In the genomic region with DNA sequence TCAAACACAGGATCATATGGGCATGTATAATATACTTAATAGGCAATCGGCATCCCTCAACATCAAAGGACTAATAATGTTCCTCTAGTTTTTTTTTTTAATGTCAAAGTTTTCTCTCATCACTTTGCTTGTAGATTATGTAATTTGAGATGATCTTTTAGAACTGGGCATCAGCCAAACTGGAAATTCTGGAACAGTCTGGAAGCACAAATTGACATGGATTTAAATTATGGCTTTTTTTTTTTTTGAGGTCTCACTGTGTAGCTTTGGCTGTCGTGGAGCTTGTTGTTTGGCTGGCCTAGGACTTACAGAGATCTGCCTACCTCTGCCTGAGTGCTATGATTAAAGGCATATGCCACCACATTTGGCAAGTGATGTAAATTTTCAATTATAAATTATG, we compare ENCODE assay signal across 27 mouse cellular contexts.
"Had no signal": no experiment of that assay in that cellular context is flagged by ENCODE, and none has a peak within 500 bp of the region (broad histone marks: within the 10 kb centered on the region; RNA-seq: fewer than 3 reads in every experiment).

No protein-coding gene starts in this region.

- H3K9ac ChIP-seq: embryonic facial prominence, embryonic 12.5 days; embryonic facial prominence, embryonic 13.5 days; embryonic facial prominence, embryonic 15.5 days; forebrain, embryonic 12.5 days; forebrain, embryonic 13.5 days; forebrain, embryonic 15.5 days; forebrain, postnatal 0 days had no signal

- H3K4me2 ChIP-seq: embryonic facial prominence, embryonic 12.5 days; embryonic facial prominence, embryonic 13.5 days; embryonic facial prominence, embryonic 15.5 days; forebrain, embryonic 12.5 days; forebrain, embryonic 13.5 days; forebrain, embryonic 15.5 days had no signal

- H3K27ac ChIP-seq: embryonic facial prominence, embryonic 10.5 days; embryonic facial prominence, embryonic 12.5 days; embryonic facial prominence, embryonic 13.5 days; embryonic facial prominence, embryonic 15.5 days; forebrain, embryonic 10.5 days; forebrain, embryonic 12.5 days; forebrain, embryonic 13.5 days; forebrain, embryonic 15.5 days; gastrocnemius, adult 2 months; heart, adult 2 months had no signal

- H3K9me3 ChIP-seq: embryonic facial prominence, embryonic 10.5 days; embryonic facial prominence, embryonic 12.5 days; embryonic facial prominence, embryonic 13.5 days; embryonic facial prominence, embryonic 15.5 days; forebrain, embryonic 10.5 days; forebrain, embryonic 12.5 days; forebrain, embryonic 13.5 days; forebrain, embryonic 15.5 days had no signal

- H3K27me3 ChIP-seq: embryonic facial prominence, embryonic 12.5 days; embryonic facial prominence, embryonic 13.5 days; embryonic facial prominence, embryonic 15.5 days; forebrain, embryonic 12.5 days; forebrain, embryonic 13.5 days; forebrain, embryonic 15.5 days had no signal

- DNase-seq: cerebellum, adult 9-10 months; cerebellum, adult 9-11 months; cerebellum, postnatal 10 days; cerebellum, postnatal 14 days; cerebellum, postnatal 25 days; cerebellum, postnatal 36 days; embryo, embryonic 11 days; forebrain, postnatal 0 days; gastrocnemius, adult 2 months; gastrocnemius, postnatal 10 days; gastrocnemius, postnatal 14 days; gastrocnemius, postnatal 25 days; gastrocnemius, postnatal 36 days; heart, adult 11 months; heart, adult 18-20 months; heart, adult 2 months had no signal

- ATAC-seq: forebrain, embryonic 13.5 days; forebrain, embryonic 14.5 days; forebrain, embryonic 15.5 days; forebrain, embryonic 16.5 days; forebrain, postnatal 0 days had no signal

- H3K4me3 ChIP-seq: embryonic facial prominence, embryonic 10.5 days; embryonic facial prominence, embryonic 12.5 days; embryonic facial prominence, embryonic 13.5 days; embryonic facial prominence, embryonic 15.5 days; erythroblast, embryonic 14.5 days; forebrain, embryonic 10.5 days; forebrain, embryonic 12.5 days; forebrain, embryonic 13.5 days; forebrain, embryonic 15.5 days; gastrocnemius, adult 2 months; heart, adult 2 months had no signal

- H3K4me1 ChIP-seq: embryonic facial prominence, embryonic 10.5 days; embryonic facial prominence, embryonic 12.5 days; embryonic facial prominence, embryonic 13.5 days; embryonic facial prominence, embryonic 15.5 days; forebrain, embryonic 10.5 days; forebrain, embryonic 12.5 days; forebrain, embryonic 13.5 days; forebrain, embryonic 15.5 days had no signal

- H3K36me3 ChIP-seq: embryonic facial prominence, embryonic 10.5 days; embryonic facial prominence, embryonic 12.5 days; embryonic facial prominence, embryonic 13.5 days; embryonic facial prominence, embryonic 15.5 days; forebrain, embryonic 10.5 days; forebrain, embryonic 12.5 days; forebrain, embryonic 15.5 days had no signal
